7 mouse cellular contexts compared by ENCODE assay signal in the genomic region with DNA sequence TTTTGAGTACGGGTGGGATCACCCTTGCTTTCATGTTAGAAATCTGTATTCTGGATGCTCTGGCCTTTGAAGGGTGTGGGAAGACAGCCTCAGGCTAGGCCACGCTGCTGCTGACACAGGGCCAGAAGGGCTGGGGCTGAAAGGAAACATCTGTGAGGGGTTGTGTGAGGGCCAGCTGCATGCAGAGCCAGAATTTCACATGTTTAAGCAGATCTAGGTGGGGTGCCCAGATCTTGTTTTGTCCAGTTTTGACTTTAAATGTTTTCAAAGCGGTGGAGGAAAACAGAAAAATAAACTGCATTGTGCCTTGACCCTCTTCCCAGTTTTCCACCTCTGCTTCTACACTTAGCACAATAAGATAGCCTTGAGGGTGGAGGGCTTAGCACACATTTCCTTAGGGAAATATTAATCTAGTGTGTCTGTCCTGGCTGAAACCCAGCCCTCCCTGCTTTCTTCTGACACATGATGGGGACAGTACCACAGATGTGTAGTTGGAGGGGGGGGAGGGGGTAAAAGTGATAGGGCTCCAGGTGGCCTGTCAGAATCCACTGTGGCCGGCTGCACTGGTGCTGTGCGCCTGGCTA. TPM values are rescaled to one million over a fixed set of nuclear protein-coding genes. Genes with fewer than 3 reads are reported as not detected.
DNase-seq lines count a peak whose midpoint lies in the region; ATAC-seq and TF ChIP-seq lines count a peak whose summit lies in the region.

No protein-coding gene starts in this region.

- H3K9ac ChIP-seq in embryonic facial prominence, embryonic 14.5 days (ENCODE audit: low read depth, low read length), result no peak overlapping the region
- H3K9ac ChIP-seq in liver, postnatal 0 days (replicated peaks), result no peak overlapping the region
- no peak overlapping the region for H3K9ac ChIP-seq in forebrain, embryonic 11.5 days (ENCODE audit: low read length)

- peak; percentile 71; the same call in 1 of the 2 replicates for ATAC-seq in embryonic facial prominence, embryonic 14.5 days (ENCODE audit: low read depth)
- peak; percentile 36; the same call in 1 of the 2 replicates for ATAC-seq in liver, postnatal 0 days
- ATAC-seq in forebrain, embryonic 11.5 days (replicated peaks; ENCODE audit: low FRiP score), result no peak

- H3K27me3 ChIP-seq in embryonic facial prominence, embryonic 14.5 days (replicated peaks; ENCODE audit: control insufficient read depth, insufficient read depth, low read length), result no peaks in the 10 kb centered on the region
- H3K27me3 ChIP-seq in hindbrain, embryonic 10.5 days (ENCODE audit: insufficient read depth, poor library complexity, severe bottlenecking), result no peaks in the 10 kb centered on the region
- H3K27me3 ChIP-seq in liver, postnatal 0 days (ENCODE audit: insufficient read depth, low read length), result no peaks in the 10 kb centered on the region
- no peaks in the 10 kb centered on the region for H3K27me3 ChIP-seq in forebrain, embryonic 11.5 days (ENCODE audit: control insufficient read depth, insufficient read depth, low read length)

- no peak overlapping the region for H3K4me3 ChIP-seq in embryonic facial prominence, embryonic 14.5 days (ENCODE audit: low read depth, low read length)
- no peak overlapping the region for H3K4me3 ChIP-seq in hindbrain, embryonic 10.5 days
- H3K4me3 ChIP-seq in liver, postnatal 0 days (ENCODE audit: low read depth, low read length), result no peak overlapping the region
- H3K4me3 ChIP-seq in forebrain, embryonic 11.5 days (ENCODE audit: low read depth, low read length), result no peak overlapping the region

- H3K4me1 ChIP-seq in embryonic facial prominence, embryonic 14.5 days (ENCODE audit: control insufficient read depth, insufficient read depth, low read length), result no peaks in the 10 kb centered on the region
- H3K4me1 ChIP-seq in hindbrain, embryonic 10.5 days (replicated peaks), result no peaks in the 10 kb centered on the region
- no peaks in the 10 kb centered on the region for H3K4me1 ChIP-seq in liver, postnatal 0 days (ENCODE audit: insufficient read depth)
- no peaks in the 10 kb centered on the region for H3K4me1 ChIP-seq in forebrain, embryonic 11.5 days (replicated peaks; ENCODE audit: control insufficient read depth, insufficient read depth, low read length)

- WGBS in embryonic facial prominence, embryonic 14.5 days, result 60% methylated on average over 5 of the region's 5 CpGs
- 81% methylated on average over 5 of the region's 5 CpGs for WGBS in hindbrain, embryonic 10.5 days
- WGBS in liver, postnatal 0 days (ENCODE audit: insufficient replicate concordance), result 83% methylated on average over 5 of the region's 5 CpGs
- 86% methylated on average over 5 of the region's 5 CpGs for WGBS in forebrain, embryonic 11.5 days

- no peak overlapping the region for H3K4me2 ChIP-seq in embryonic facial prominence, embryonic 14.5 days (ENCODE audit: low read depth, low read length)
- H3K4me2 ChIP-seq in liver, postnatal 0 days (ENCODE audit: low read depth, low read length), result no peak overlapping the region
- H3K4me2 ChIP-seq in forebrain, embryonic 11.5 days (ENCODE audit: low read depth, low read length, severe bottlenecking), result no peak overlapping the region

- peak overlapping the region; percentile 12; the same call in 1 of the 2 replicates for H3K27ac ChIP-seq in embryonic facial prominence, embryonic 14.5 days (replicated peaks; ENCODE audit: low read depth, low read length)
- H3K27ac ChIP-seq in hindbrain, embryonic 10.5 days, result no peak overlapping the region
- H3K27ac ChIP-seq in liver, postnatal 0 days (ENCODE audit: low read depth), result no peak overlapping the region
- H3K27ac ChIP-seq in forebrain, embryonic 11.5 days (ENCODE audit: low read depth, low read length), result no peak overlapping the region

- no peak for TF ChIP-seq EP300 in liver, postnatal 0 days (IDR thresholded peaks at IDR 0.05; ENCODE audit: low read depth)

- peaks cover 11% of the 10 kb centered on the region for H3K9me3 ChIP-seq in embryonic facial prominence, embryonic 14.5 days (ENCODE audit: control insufficient read depth, low read length)
- peaks cover 12% of the 10 kb centered on the region for H3K9me3 ChIP-seq in hindbrain, embryonic 10.5 days
- no peaks in the 10 kb centered on the region for H3K9me3 ChIP-seq in liver, postnatal 0 days (ENCODE audit: low read length)
- peaks cover 2% of the 10 kb centered on the region; the same call in 1 of the 2 replicates for H3K9me3 ChIP-seq in forebrain, embryonic 11.5 days (ENCODE audit: control insufficient read depth, low read length)

- H3K36me3 ChIP-seq in embryonic facial prominence, embryonic 14.5 days (ENCODE audit: control insufficient read depth, insufficient read depth, low read length), result peaks cover 73% of the 10 kb centered on the region
- H3K36me3 ChIP-seq in hindbrain, embryonic 10.5 days, result peaks cover 99% of the 10 kb centered on the region
- peaks cover 29% of the 10 kb centered on the region for H3K36me3 ChIP-seq in liver, postnatal 0 days (replicated peaks; ENCODE audit: insufficient read depth, low read length)
- H3K36me3 ChIP-seq in forebrain, embryonic 11.5 days (ENCODE audit: control insufficient read depth, insufficient read depth, low read length), result peaks cover 7% of the 10 kb centered on the region; the same call in 1 of the 2 replicates

- peak; percentile 30 for DNase-seq in adrenal gland, postnatal 25 days
- peak; percentile 62 for DNase-seq in embryonic facial prominence, embryonic 14.5 days (ENCODE audit: low spot score)
- peak; percentile 12 for DNase-seq in hindbrain, embryonic 10.5 days (ENCODE audit: low spot score)
- no peak for DNase-seq in liver, postnatal 0 days
- peak; percentile 74 for DNase-seq in testis, postnatal 10 days (ENCODE audit: low spot score)
- DNase-seq in forebrain, embryonic 11.5 days (ENCODE audit: low spot score), result no peak
- no peak for DNase-seq in embryo, embryonic 10 days (ENCODE audit: low spot score)

- TF ChIP-seq CTCF in liver, postnatal 0 days (IDR thresholded peaks at IDR 0.05; ENCODE audit: low read depth), result no peak

RNA-seq across cellular contexts. Expression of a gene that starts 11.8 kb away (rescaled TPM):
- 11.4 and 15.0 TPM in 2 replicates for total RNA-seq in adrenal gland, postnatal 25 days (2021)
- 2.9 TPM in 2 replicates for polyA plus RNA-seq in embryonic facial prominence, embryonic 14.5 days (2014; fragmentation: Nextera tagmentation; extraction: Ambion mirVana)
- polyA plus RNA-seq in hindbrain, embryonic 10.5 days (2016; fragmentation: Nextera tagmentation; extraction: Ambion mirVana), result 0.16 TPM in 1 of 2 replicates, not detected in the other
- 0.28 TPM in 1 of 2 replicates, not detected in the other for polyA plus RNA-seq in liver, postnatal 0 days (2015; fragmentation: Nextera tagmentation; extraction: Ambion mirVana)
- polyA plus RNA-seq in forebrain, embryonic 11.5 days (2014; fragmentation: Nextera tagmentation; extraction: Ambion mirVana), result not detected in 2 replicates

RNA-seq across cellular contexts. Expression of a gene that starts 26.0 kb away (rescaled TPM):
- 42.9 and 50.9 TPM in 2 replicates for total RNA-seq in adrenal gland, postnatal 25 days (2021)
- 84.2 and 100 TPM in 2 replicates for polyA plus RNA-seq in embryonic facial prominence, embryonic 14.5 days (2014; fragmentation: Nextera tagmentation; extraction: Ambion mirVana)
- polyA plus RNA-seq in hindbrain, embryonic 10.5 days (2016; fragmentation: Nextera tagmentation; extraction: Ambion mirVana), result 122 and 146 TPM in 2 replicates
- 48.8 and 52.1 TPM in 2 replicates for polyA plus RNA-seq in liver, postnatal 0 days (2015; fragmentation: Nextera tagmentation; extraction: Ambion mirVana)
- polyA plus RNA-seq in forebrain, embryonic 11.5 days (2014; fragmentation: Nextera tagmentation; extraction: Ambion mirVana), result 133 and 142 TPM in 2 replicates

RNA-seq across cellular contexts. Expression of a gene that starts 26.0 kb away (rescaled TPM):
- 77.8 and 87.8 TPM in 2 replicates for total RNA-seq in adrenal gland, postnatal 25 days (2021)
- polyA plus RNA-seq in embryonic facial prominence, embryonic 14.5 days (2014; fragmentation: Nextera tagmentation; extraction: Ambion mirVana), result 51.2 and 57.4 TPM in 2 replicates
- 76.8 and 83.4 TPM in 2 replicates for polyA plus RNA-seq in hindbrain, embryonic 10.5 days (2016; fragmentation: Nextera tagmentation; extraction: Ambion mirVana)
- polyA plus RNA-seq in liver, postnatal 0 days (2015; fragmentation: Nextera tagmentation; extraction: Ambion mirVana), result 17.8 and 19.1 TPM in 2 replicates
- polyA plus RNA-seq in forebrain, embryonic 11.5 days (2014; fragmentation: Nextera tagmentation; extraction: Ambion mirVana), result 69.1 and 69.2 TPM in 2 replicates

Comparison
In these comparisons a context has a peak if more than half of its experiments do, and no peak if none do; other contexts are left out.
1. DNase-seq: peak in adrenal gland, postnatal 25 days (single experiment), embryonic facial prominence, embryonic 14.5 days (single experiment), hindbrain, embryonic 10.5 days (single experiment) and testis, postnatal 10 days (single experiment); none in liver, postnatal 0 days (single experiment), forebrain, embryonic 11.5 days (single experiment) and embryo, embryonic 10 days (single experiment).